Mouse (Mus musculus): ENCODE measurements at regions not wholly inside any gene's neighbourhood (a gene's known extent, or its start where the extent isn't known, plus 50 kb on each side); places are given as distances from the start of the nearest gene placed in this dataset.

- DNase-seq (ENCODE audit: low spot score), result no peak
Observed at GRCm38 (mm10) chr3:78674529-78675187, 611.7 kb downstream of the Rapgef2 start.

GRCm38 (mm10) chr3:78668050-78668449 is 618.3 kb downstream of the Rapgef2 start:
- Histone ChIP-seq H3K36me3 (no peaks in the 10 kb centered on the region), H3K4me1 (no peaks in the 10 kb centered on the region), H3K9me3 (replicated peaks) (no peaks in the 10 kb centered on the region), H3K4me3 (no peak overlapping the region), H3K27me3 (ENCODE audit: low read depth, poor library complexity, severe bottlenecking) (no peaks in the 10 kb centered on the region), H3K27ac (replicated peaks) (no peak overlapping the region)
- no peak for DNase-seq (ENCODE audit: low spot score)

More at GRCm38 (mm10) chr3:78674529-78675187, 611.7 kb downstream of the Rapgef2 start:
- H3K36me3 ChIP-seq, result no peaks in the 10 kb centered on the region
- H3K9me3 ChIP-seq (replicated peaks), result no peaks in the 10 kb centered on the region
- H3K4me1 ChIP-seq, result no peaks in the 10 kb centered on the region
- H3K27ac ChIP-seq (replicated peaks), result no peak overlapping the region
- H3K4me3 ChIP-seq, result no peak overlapping the region
- 89% methylated on average over 5 of the region's 5 CpGs for WGBS
- no peaks in the 10 kb centered on the region for H3K27me3 ChIP-seq (ENCODE audit: low read depth, poor library complexity, severe bottlenecking)

GRCm38 (mm10) chr3:78667374-78668023 is 618.8 kb downstream of the Rapgef2 start:
- Histone ChIP-seq H3K9me3 (replicated peaks) (no peaks in the 10 kb centered on the region), H3K36me3 (no peaks in the 10 kb centered on the region), H3K27me3 (ENCODE audit: low read depth, poor library complexity, severe bottlenecking) (no peaks in the 10 kb centered on the region), H3K27ac (replicated peaks) (no peak overlapping the region), H3K4me3 (no peak overlapping the region), H3K4me1 (no peaks in the 10 kb centered on the region)
- no peak for DNase-seq (ENCODE audit: low spot score)
- 82% methylated on average over 4 of the region's 4 CpGs for WGBS

GRCm38 (mm10) chr3:78648115-78648514 is 638.2 kb downstream of the Rapgef2 start:
- H3K36me3 ChIP-seq, result no peaks in the 10 kb centered on the region
- H3K27ac ChIP-seq (replicated peaks), result no peak overlapping the region
- no peak for DNase-seq (ENCODE audit: low spot score)
- 93% methylated on average over 2 of the region's 2 CpGs for WGBS
- H3K27me3 ChIP-seq (ENCODE audit: low read depth, poor library complexity, severe bottlenecking), result no peaks in the 10 kb centered on the region
- H3K9me3 ChIP-seq (replicated peaks), result no peaks in the 10 kb centered on the region
- H3K4me3 ChIP-seq, result no peak overlapping the region
- no peaks in the 10 kb centered on the region for H3K4me1 ChIP-seq

- WGBS, result 63% methylated on average over 4 of the region's 4 CpGs
- Histone ChIP-seq H3K36me3 (no peaks in the 10 kb centered on the region), H3K9me3 (replicated peaks) (peaks cover 19% of the 10 kb centered on the region; the same call in 1 of the 2 replicates), H3K27me3 (ENCODE audit: low read depth, poor library complexity, severe bottlenecking) (no peaks in the 10 kb centered on the region), H3K4me1 (no peaks in the 10 kb centered on the region), H3K4me3 (no peak overlapping the region), H3K27ac (replicated peaks) (no peak overlapping the region)
- DNase-seq (ENCODE audit: low spot score), result no peak
Observed at GRCm38 (mm10) chr3:78635386-78635785, 650.9 kb downstream of the Rapgef2 start.

- H3K4me1 ChIP-seq, result no peaks in the 10 kb centered on the region
- H3K36me3 ChIP-seq, result no peaks in the 10 kb centered on the region
- no peak for DNase-seq (ENCODE audit: low spot score)
- no peak overlapping the region for H3K27ac ChIP-seq (replicated peaks)
- WGBS, result 45% methylated on average over 3 of the region's 3 CpGs
- H3K9me3 ChIP-seq (replicated peaks), result no peaks in the 10 kb centered on the region
- H3K27me3 ChIP-seq (ENCODE audit: low read depth, poor library complexity, severe bottlenecking), result no peaks in the 10 kb centered on the region
- no peak overlapping the region for H3K4me3 ChIP-seq
Observed at GRCm38 (mm10) chr3:78618900-78619299, 667.4 kb downstream of the Rapgef2 start.

GRCm38 (mm10) chr3:78594718-78595236 is 691.5 kb downstream of the Rapgef2 start:
- 39% methylated on average over 6 of the region's 6 CpGs for WGBS
- Histone ChIP-seq H3K27ac (replicated peaks) (no peak overlapping the region), H3K27me3 (ENCODE audit: low read depth, poor library complexity, severe bottlenecking) (no peaks in the 10 kb centered on the region), H3K4me1 (peaks cover 6% of the 10 kb centered on the region; the same call in 1 of the 2 replicates), H3K9me3 (replicated peaks) (no peaks in the 10 kb centered on the region), H3K36me3 (no peaks in the 10 kb centered on the region), H3K4me3 (no peak overlapping the region)
- peak; percentile 24 for DNase-seq (ENCODE audit: low spot score)

GRCm38 (mm10) chr3:78594305-78594704 is 692.0 kb downstream of the Rapgef2 start:
- Histone ChIP-seq H3K27ac (replicated peaks) (no peak overlapping the region), H3K4me3 (no peak overlapping the region), H3K4me1 (peaks cover 6% of the 10 kb centered on the region; the same call in 1 of the 2 replicates), H3K27me3 (ENCODE audit: low read depth, poor library complexity, severe bottlenecking) (no peaks in the 10 kb centered on the region), H3K9me3 (replicated peaks) (no peaks in the 10 kb centered on the region), H3K36me3 (no peaks in the 10 kb centered on the region)
- DNase-seq (ENCODE audit: low spot score), result no peak
- WGBS, result 85% methylated on average over 11 of the region's 11 CpGs

- Histone ChIP-seq H3K27ac (replicated peaks) (no peak overlapping the region), H3K4me3 (no peak overlapping the region), H3K4me1 (no peaks in the 10 kb centered on the region), H3K27me3 (ENCODE audit: low read depth, poor library complexity, severe bottlenecking) (no peaks in the 10 kb centered on the region), H3K36me3 (no peaks in the 10 kb centered on the region), H3K9me3 (replicated peaks) (no peaks in the 10 kb centered on the region)
- DNase-seq (ENCODE audit: low spot score), result no peak
- WGBS, result 86% methylated on average over 1 of the region's 1 CpGs
Observed at GRCm38 (mm10) chr3:78586639-78587038, 699.7 kb downstream of the Rapgef2 start.

- DNase-seq (ENCODE audit: low spot score), result no peak
- no peak overlapping the region for H3K27ac ChIP-seq (replicated peaks)
- H3K27me3 ChIP-seq (ENCODE audit: low read depth, poor library complexity, severe bottlenecking), result no peaks in the 10 kb centered on the region
- H3K36me3 ChIP-seq, result no peaks in the 10 kb centered on the region
- 30% methylated on average over 1 of the region's 1 CpGs for WGBS
- H3K4me3 ChIP-seq, result no peak overlapping the region
- no peaks in the 10 kb centered on the region for H3K9me3 ChIP-seq (replicated peaks)
- no peaks in the 10 kb centered on the region for H3K4me1 ChIP-seq
Observed at GRCm38 (mm10) chr3:78581868-78582267, 704.4 kb downstream of the Rapgef2 start.

GRCm38 (mm10) chr3:78581100-78581499 is 705.2 kb downstream of the Rapgef2 start:
- Histone ChIP-seq H3K27me3 (ENCODE audit: low read depth, poor library complexity, severe bottlenecking) (no peaks in the 10 kb centered on the region), H3K27ac (replicated peaks) (no peak overlapping the region), H3K36me3 (no peaks in the 10 kb centered on the region), H3K9me3 (replicated peaks) (no peaks in the 10 kb centered on the region), H3K4me3 (no peak overlapping the region), H3K4me1 (no peaks in the 10 kb centered on the region)
- 79% methylated on average over 3 of the region's 3 CpGs for WGBS
- DNase-seq (ENCODE audit: low spot score), result no peak

GRCm38 (mm10) chr3:78575667-78576464 is 710.5 kb downstream of the Rapgef2 start:
- H3K36me3 ChIP-seq, result no peaks in the 10 kb centered on the region
- H3K4me3 ChIP-seq, result no peak overlapping the region
- no peak for DNase-seq (ENCODE audit: low spot score)
- no peak overlapping the region for H3K27ac ChIP-seq (replicated peaks)
- no peaks in the 10 kb centered on the region for H3K27me3 ChIP-seq (ENCODE audit: low read depth, poor library complexity, severe bottlenecking)
- 57% methylated on average over 2 of the region's 2 CpGs for whole genome bisulfite sequencing
- no peaks in the 10 kb centered on the region for H3K4me1 ChIP-seq
- H3K9me3 ChIP-seq (replicated peaks), result no peaks in the 10 kb centered on the region

- Histone ChIP-seq H3K4me1 (no peaks in the 10 kb centered on the region), H3K4me3 (no peak overlapping the region), H3K27me3 (ENCODE audit: low read depth, poor library complexity, severe bottlenecking) (no peaks in the 10 kb centered on the region), H3K9me3 (replicated peaks) (no peaks in the 10 kb centered on the region), H3K27ac (replicated peaks) (no peak overlapping the region), H3K36me3 (no peaks in the 10 kb centered on the region)
- 75% methylated on average over 3 of the region's 3 CpGs for WGBS
- DNase-seq (ENCODE audit: low spot score), result no peak
Observed at GRCm38 (mm10) chr3:78574807-78575206, 711.5 kb downstream of the Rapgef2 start.

Measured in midbrain, embryonic 10.5 days (tissue).